Mouse (Mus musculus): ENCODE measurements around the gene Plcb2.

DNA sequence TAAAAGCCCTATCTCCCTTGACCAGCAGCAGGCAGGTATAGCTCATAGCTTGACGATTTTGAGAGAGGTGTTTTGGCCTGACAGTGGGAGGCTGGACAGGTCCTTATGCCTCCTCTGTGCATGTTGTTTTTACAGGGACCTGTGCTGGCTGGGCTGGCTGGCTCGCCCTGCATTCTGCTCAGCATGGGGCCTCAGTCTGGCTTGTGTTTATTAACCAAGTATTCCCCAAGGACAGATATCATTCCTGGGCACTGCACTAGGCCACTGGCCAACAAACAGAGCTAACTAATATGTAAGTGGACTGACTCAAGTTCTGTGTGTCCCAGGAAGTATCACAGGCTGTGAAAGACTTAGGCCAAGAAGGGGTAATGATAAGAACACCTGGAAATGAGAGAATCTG lies 58.5 kb downstream of the Plcb2 start:
- TF ChIP-seq CTCF (conservative IDR thresholded peaks at IDR 0.05; ENCODE audit: low read length) (no peak), POU5F1 (IDR thresholded peaks at IDR 0.05; ENCODE audit: borderline replicate concordance, low read length) (no peak)
